In genomic region chr17:62816879-62817278, GRCm38 (mm10) we compare ENCODE assay signal across 16 mouse cellular contexts.
"Had no signal": no experiment of that assay in that cellular context is flagged by ENCODE, and none has a peak within 500 bp of the region (broad histone marks: within the 10 kb centered on the region; RNA-seq: fewer than 3 reads in every experiment).

No protein-coding gene starts in this region.

- H3K27ac ChIP-seq: limb, embryonic 12.5 days; limb, embryonic 15.5 days; liver, embryonic 14.5 days; macrophage; neural tube, embryonic 12.5 days; neural tube, embryonic 15.5 days had no signal

- ATAC-seq: intestine, postnatal 0 days; liver, postnatal 0 days; lung, postnatal 0 days had no signal

- H3K4me2 ChIP-seq: limb, embryonic 12.5 days; limb, embryonic 15.5 days; liver, embryonic 11.5 days; lung, embryonic 14.5 days; neural tube, embryonic 12.5 days; neural tube, embryonic 15.5 days had no signal

- H3K4me3 ChIP-seq: limb, embryonic 12.5 days; limb, embryonic 15.5 days; neural tube, embryonic 12.5 days; neural tube, embryonic 15.5 days had no signal

- H3K9ac ChIP-seq: limb, embryonic 12.5 days; limb, embryonic 15.5 days; liver, embryonic 14.5 days; liver, postnatal 0 days; lung, embryonic 14.5 days; neural tube, embryonic 12.5 days; neural tube, embryonic 15.5 days had no signal

- H3K9me3 ChIP-seq: limb, embryonic 12.5 days; limb, embryonic 15.5 days; neural tube, embryonic 12.5 days; neural tube, embryonic 15.5 days had no signal

- DNase-seq: kidney, adult 2 months; kidney, postnatal 10 days; kidney, postnatal 36 days; liver, postnatal 0 days; lung, embryonic 14.5 days; thymus, adult 18-20 months; thymus, postnatal 36 days had no signal

- H3K36me3 ChIP-seq: limb, embryonic 12.5 days; limb, embryonic 15.5 days; neural tube, embryonic 12.5 days; neural tube, embryonic 15.5 days had no signal

- H3K27me3 ChIP-seq: limb, embryonic 12.5 days; limb, embryonic 15.5 days; neural tube, embryonic 12.5 days; neural tube, embryonic 15.5 days had no signal
